Mouse (Mus musculus): Measurements from ENCODE around the gene Bbox1. TPM values are rescaled to one million over a fixed set of nuclear protein-coding genes. Genes with fewer than 3 reads are reported as not detected.

Gene Bbox1
- total and polyA plus RNA-seq, 2 experiments from 2014 or later: 0.04 TPM; not detected in 1

- Histone ChIP-seq H3K27me3 (ENCODE audit: control insufficient read depth, insufficient read depth, low read length) (no peaks in the 10 kb centered on the region), H3K27ac (ENCODE audit: low read depth) (no peak overlapping the region), H3K4me3 (ENCODE audit: low read depth, low read length) (no peak overlapping the region), H3K9me3 (replicated peaks; ENCODE audit: control insufficient read depth, low read length) (no peaks in the 10 kb centered on the region), H3K9ac (replicated peaks; ENCODE audit: low read depth, low read length) (no peak overlapping the region), H3K36me3 (replicated peaks; ENCODE audit: control insufficient read depth, insufficient read depth, low read length) (no peaks in the 10 kb centered on the region), H3K4me2 (ENCODE audit: low read depth, low read length) (no peak overlapping the region), H3K4me1 (ENCODE audit: control insufficient read depth, insufficient read depth) (no peaks in the 10 kb centered on the region)
- no peak for DNase-seq (ENCODE audit: low spot score)
- no peak for ATAC-seq (ENCODE audit: insufficient read depth, low read depth)
- WGBS: 65% methylated on average over 1 of the region's 1 CpGs
- TF ChIP-seq CTCF (IDR thresholded peaks at IDR 0.05; ENCODE audit: low read depth): no peak
- no peak for TF ChIP-seq EP300 (IDR thresholded peaks at IDR 0.05; ENCODE audit: low read depth)
Measured at GRCm38 (mm10) chr2:110351406-110351805, 37.0 kb upstream of the Bbox1 start.

- TF ChIP-seq CTCF (IDR thresholded peaks at IDR 0.05; ENCODE audit: low read depth): no peak
- no peak for TF ChIP-seq EP300 (IDR thresholded peaks at IDR 0.05; ENCODE audit: low read depth)
- Histone ChIP-seq H3K36me3 (replicated peaks; ENCODE audit: control insufficient read depth, insufficient read depth, low read length) (no peaks in the 10 kb centered on the region), H3K9ac (replicated peaks; ENCODE audit: low read depth, low read length) (no peak overlapping the region), H3K4me2 (ENCODE audit: low read depth, low read length) (no peak overlapping the region), H3K27me3 (ENCODE audit: control insufficient read depth, insufficient read depth, low read length) (no peaks in the 10 kb centered on the region), H3K27ac (ENCODE audit: low read depth) (no peak overlapping the region), H3K4me3 (ENCODE audit: low read depth, low read length) (no peak overlapping the region), H3K9me3 (replicated peaks; ENCODE audit: control insufficient read depth, low read length) (no peaks in the 10 kb centered on the region), H3K4me1 (ENCODE audit: control insufficient read depth, insufficient read depth) (no peaks in the 10 kb centered on the region)
- ATAC-seq (ENCODE audit: insufficient read depth, low read depth) (no peak), DNase-seq (ENCODE audit: low spot score) (no peak)
Measured at GRCm38 (mm10) chr2:110328953-110329352, 14.6 kb upstream of the Bbox1 start.

GRCm38 (mm10) chr2:110319949-110320348, 5.6 kb upstream of the Bbox1 start:
- Histone ChIP-seq H3K9me3 (replicated peaks; ENCODE audit: control insufficient read depth, low read length) (no peaks in the 10 kb centered on the region), H3K27ac (ENCODE audit: low read depth) (no peak overlapping the region), H3K9ac (replicated peaks; ENCODE audit: low read depth, low read length) (no peak overlapping the region), H3K4me1 (ENCODE audit: control insufficient read depth, insufficient read depth) (no peaks in the 10 kb centered on the region), H3K4me3 (ENCODE audit: low read depth, low read length) (no peak overlapping the region), H3K27me3 (ENCODE audit: control insufficient read depth, insufficient read depth, low read length) (no peaks in the 10 kb centered on the region), H3K36me3 (replicated peaks; ENCODE audit: control insufficient read depth, insufficient read depth, low read length) (no peaks in the 10 kb centered on the region), H3K4me2 (ENCODE audit: low read depth, low read length) (no peak overlapping the region)
- WGBS: 69% methylated on average over 4 of the region's 4 CpGs
- TF ChIP-seq EP300 (IDR thresholded peaks at IDR 0.05; ENCODE audit: low read depth) (no peak), CTCF (IDR thresholded peaks at IDR 0.05; ENCODE audit: low read depth) (no peak)
- ATAC-seq (ENCODE audit: insufficient read depth, low read depth): no peak
- DNase-seq (ENCODE audit: low spot score): no peak

DNA sequence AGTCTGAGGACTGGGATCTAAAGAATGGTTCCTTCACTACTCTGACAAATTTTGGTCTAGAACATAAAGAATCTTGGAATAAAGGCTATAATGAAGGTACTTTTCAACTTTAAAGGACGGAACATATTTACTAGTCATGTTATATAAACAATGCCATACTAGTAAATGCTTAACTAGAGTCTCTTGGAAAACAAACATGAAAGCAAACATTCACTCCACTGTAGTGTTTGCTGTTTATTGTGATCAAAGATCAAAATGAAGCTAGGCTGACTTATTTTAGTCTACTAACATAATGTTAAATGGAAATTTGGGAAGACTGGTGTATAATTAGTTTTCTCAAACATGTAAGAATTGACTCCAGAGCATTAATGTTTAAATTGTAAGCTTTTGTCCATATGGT, 4.9 kb upstream of the Bbox1 start:
- no peak overlapping the region for H3K9ac ChIP-seq (replicated peaks; ENCODE audit: low read depth, low read length)
- no peak for ATAC-seq (ENCODE audit: insufficient read depth, low read depth)
- no peak overlapping the region for H3K27ac ChIP-seq (ENCODE audit: low read depth)
- H3K4me1 ChIP-seq (ENCODE audit: control insufficient read depth, insufficient read depth): no peaks in the 10 kb centered on the region
- TF ChIP-seq CTCF (IDR thresholded peaks at IDR 0.05; ENCODE audit: low read depth) (no peak), EP300 (IDR thresholded peaks at IDR 0.05; ENCODE audit: low read depth) (no peak)
- no peaks in the 10 kb centered on the region for H3K9me3 ChIP-seq (replicated peaks; ENCODE audit: control insufficient read depth, low read length)
- no peaks in the 10 kb centered on the region for H3K27me3 ChIP-seq (ENCODE audit: control insufficient read depth, insufficient read depth, low read length)
- H3K36me3 ChIP-seq (replicated peaks; ENCODE audit: control insufficient read depth, insufficient read depth, low read length): no peaks in the 10 kb centered on the region
- H3K4me3 ChIP-seq (ENCODE audit: low read depth, low read length): no peak overlapping the region
- 69% methylated on average over 1 of the region's 1 CpGs for WGBS
- DNase-seq (ENCODE audit: low spot score): no peak
- H3K4me2 ChIP-seq (ENCODE audit: low read depth, low read length): no peak overlapping the region

- Histone ChIP-seq H3K4me1 (ENCODE audit: control insufficient read depth, insufficient read depth) (no peaks in the 10 kb centered on the region), H3K4me2 (ENCODE audit: low read depth, low read length) (no peak overlapping the region), H3K4me3 (ENCODE audit: low read depth, low read length) (no peak overlapping the region), H3K27me3 (ENCODE audit: control insufficient read depth, insufficient read depth, low read length) (no peaks in the 10 kb centered on the region), H3K9ac (replicated peaks; ENCODE audit: low read depth, low read length) (no peak overlapping the region), H3K27ac (ENCODE audit: low read depth) (no peak overlapping the region), H3K36me3 (replicated peaks; ENCODE audit: control insufficient read depth, insufficient read depth, low read length) (no peaks in the 10 kb centered on the region), H3K9me3 (replicated peaks; ENCODE audit: control insufficient read depth, low read length) (no peaks in the 10 kb centered on the region)
- no peak for TF ChIP-seq EP300 (IDR thresholded peaks at IDR 0.05; ENCODE audit: low read depth)
- TF ChIP-seq CTCF (IDR thresholded peaks at IDR 0.05; ENCODE audit: low read depth): no peak
- no peak for ATAC-seq (ENCODE audit: insufficient read depth, low read depth)
- no peak for DNase-seq (ENCODE audit: low spot score)
- 90% methylated on average over 1 of the region's 1 CpGs for WGBS
Measured at GRCm38 (mm10) chr2:110318719-110319118, 4.4 kb upstream of the Bbox1 start.

GRCm38 (mm10) chr2:110316116-110316883, 1.9 kb upstream of the Bbox1 start:
- H3K4me2 ChIP-seq (ENCODE audit: low read depth, low read length): no peak overlapping the region
- H3K36me3 ChIP-seq (replicated peaks; ENCODE audit: control insufficient read depth, insufficient read depth, low read length): no peaks in the 10 kb centered on the region
- no peak overlapping the region for H3K4me3 ChIP-seq (ENCODE audit: low read depth, low read length)
- no peaks in the 10 kb centered on the region for H3K4me1 ChIP-seq (ENCODE audit: control insufficient read depth, insufficient read depth)
- H3K27me3 ChIP-seq (ENCODE audit: control insufficient read depth, insufficient read depth, low read length): no peaks in the 10 kb centered on the region
- no peak for TF ChIP-seq EP300 (IDR thresholded peaks at IDR 0.05; ENCODE audit: low read depth)
- TF ChIP-seq CTCF (IDR thresholded peaks at IDR 0.05; ENCODE audit: low read depth): no peak
- WGBS: 51% methylated on average over 3 of the region's 3 CpGs
- no peak overlapping the region for H3K9ac ChIP-seq (replicated peaks; ENCODE audit: low read depth, low read length)
- no peak overlapping the region for H3K27ac ChIP-seq (ENCODE audit: low read depth)
- H3K9me3 ChIP-seq (replicated peaks; ENCODE audit: control insufficient read depth, low read length): no peaks in the 10 kb centered on the region
- ATAC-seq (ENCODE audit: insufficient read depth, low read depth) (no peak), DNase-seq (ENCODE audit: low spot score) (no peak)
